Mouse (Mus musculus): Measurements from ENCODE around the gene Cnn2. TPM values are rescaled to one million over a fixed set of nuclear protein-coding genes. Genes with fewer than 3 reads are reported as not detected.

Cnn2 gene
- polyA plus RNA-seq, 1 experiment from 2014 or later: 115 TPM

DNA sequence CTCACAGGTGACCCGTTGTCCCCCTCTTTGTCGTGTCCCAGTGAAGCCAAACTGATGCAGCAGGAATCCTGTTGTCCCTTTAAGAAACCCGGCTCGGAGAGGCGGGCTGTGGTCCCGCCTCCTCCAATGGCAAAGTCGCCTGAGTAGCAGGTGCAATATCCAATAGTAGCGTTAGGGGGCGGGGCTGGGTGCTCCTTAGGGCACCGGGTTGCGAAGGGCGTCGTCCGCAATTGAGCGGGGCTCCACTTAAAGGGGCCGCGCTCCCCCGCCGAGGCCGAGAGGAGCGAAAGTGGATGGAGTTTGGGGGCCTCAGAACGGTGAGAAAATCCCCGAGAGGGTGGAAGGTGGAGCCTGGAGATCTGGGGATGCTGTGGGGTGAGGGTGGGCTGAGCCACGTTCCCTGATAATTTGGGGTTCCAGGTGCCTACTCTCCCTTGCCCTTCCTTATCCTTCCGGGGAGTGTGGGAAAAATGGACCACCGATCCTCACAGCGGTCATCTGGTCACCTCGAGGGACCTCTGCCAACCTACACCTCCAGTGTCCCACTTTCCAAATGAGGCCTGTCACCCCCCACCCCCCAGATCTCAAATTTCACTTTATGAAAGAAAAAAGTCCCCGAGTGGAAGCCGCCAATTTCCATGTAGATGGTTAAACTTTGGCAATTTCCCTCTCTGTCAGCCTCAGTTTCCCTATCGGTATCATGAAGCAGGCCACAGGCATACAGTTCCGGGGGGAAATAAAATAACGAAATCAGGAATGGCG lies 8.1 kb downstream of the Cnn2 start, which contains the start of gene Abca7:
Gene Abca7, plus strand, starts transcription at position 223 of the 762 bp plus-strand sequence.
- peak within 1 kb of the TSS; percentile 67 for H3K27ac ChIP-seq
- peaks cover 36% of the 10 kb centered on the region for H3K27me3 ChIP-seq
- H3K36me3 ChIP-seq (replicated peaks): no peaks in the 10 kb centered on the region
- peak; percentile 90 for ATAC-seq (ENCODE audit: low FRiP score)
- under 1% methylated on average over 34 of the region's 34 CpGs for WGBS
- H3K4me1 ChIP-seq: peaks cover 21% of the 10 kb centered on the region
- H3K4me2 ChIP-seq: peak within 1 kb of the TSS; percentile 76
- H3K9ac ChIP-seq: peak within 1 kb of the TSS; percentile 50
- peak within 1 kb of the TSS; percentile 47 for H3K4me3 ChIP-seq (replicated peaks)
- H3K9me3 ChIP-seq: peaks cover 3% of the 10 kb centered on the region; the same call in 1 of the 2 replicates

DNA sequence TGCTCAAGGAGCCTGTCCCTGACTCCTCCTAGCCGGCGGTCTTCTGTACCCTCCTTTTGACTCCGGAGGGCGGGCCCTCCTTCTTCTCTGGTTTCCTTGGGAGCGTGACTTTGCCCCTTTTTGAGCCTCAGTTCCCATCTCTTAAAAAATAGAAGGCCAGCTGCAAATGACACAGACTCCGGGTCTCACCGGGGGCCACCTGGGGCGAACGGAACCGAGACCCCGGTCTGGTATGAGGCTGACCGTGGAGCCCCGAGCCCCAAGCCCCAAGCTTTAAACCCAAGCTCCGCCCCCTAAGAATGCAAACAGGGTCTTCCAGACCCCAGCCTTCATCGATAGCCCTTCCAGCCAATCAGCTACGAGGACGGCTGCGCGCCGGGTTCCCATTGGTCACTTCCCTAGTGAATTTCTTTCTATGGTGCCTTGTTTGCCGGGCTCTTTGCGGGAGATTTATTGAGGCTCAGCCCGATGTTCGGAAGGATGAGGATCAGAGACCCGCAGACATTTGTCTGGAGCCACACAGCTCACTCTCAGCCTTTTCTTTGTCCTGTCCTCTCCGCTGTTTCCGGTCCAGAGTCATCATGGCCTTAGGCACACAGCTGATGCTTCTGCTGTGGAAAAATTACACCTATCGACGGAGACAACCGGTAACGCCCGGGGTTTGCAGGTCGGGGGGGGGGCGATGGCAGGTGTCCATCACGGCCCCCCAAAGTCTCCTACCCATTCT lies 8.8 kb downstream of the Cnn2 start:
- ATAC-seq (ENCODE audit: low FRiP score): peak; percentile 82
- Histone ChIP-seq H3K36me3 (replicated peaks) (no peaks in the 10 kb centered on the region), H3K27me3 (peaks cover 43% of the 10 kb centered on the region), H3K4me1 (peaks cover 21% of the 10 kb centered on the region), H3K9ac (peak overlapping the region; percentile 50), H3K4me2 (peak overlapping the region; percentile 76), H3K9me3 (no peaks in the 10 kb centered on the region), H3K27ac (peak overlapping the region; percentile 60), H3K4me3 (replicated peaks) (peak overlapping the region; percentile 47)
- WGBS: 0% methylated on average over 35 of the region's 35 CpGs

DNA sequence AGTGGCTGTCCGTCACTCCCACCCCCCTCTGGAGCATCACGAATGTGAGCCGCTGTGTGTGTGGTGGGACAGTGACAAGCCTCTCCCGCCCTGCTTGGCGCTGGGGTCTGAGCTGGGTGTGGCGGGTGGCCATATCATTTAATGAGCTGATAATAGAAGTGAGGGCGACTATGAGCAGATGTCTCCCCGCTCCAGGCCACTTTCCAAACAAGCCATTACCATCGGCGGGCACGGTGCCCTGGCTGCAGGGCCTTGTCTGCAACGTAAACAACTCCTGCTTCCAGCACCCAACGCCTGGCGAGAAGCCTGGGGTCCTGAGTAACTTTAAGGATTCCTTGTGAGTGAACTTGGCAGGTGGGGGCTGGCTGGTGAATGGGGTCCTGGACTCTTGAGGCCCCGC lies 9.4 kb downstream of the Cnn2 start:
- H3K9ac ChIP-seq: peak overlapping the region; percentile 50
- H3K4me1 ChIP-seq: peaks cover 21% of the 10 kb centered on the region
- H3K4me3 ChIP-seq (replicated peaks): peak overlapping the region; percentile 47
- H3K36me3 ChIP-seq (replicated peaks): no peaks in the 10 kb centered on the region
- no peaks in the 10 kb centered on the region for H3K9me3 ChIP-seq
- 6% methylated on average over 15 of the region's 15 CpGs for WGBS
- 0 out of 2 replicates have a peak, but pooled peaks have one; percentile 28 for ATAC-seq (ENCODE audit: low FRiP score)
- H3K27me3 ChIP-seq: peaks cover 50% of the 10 kb centered on the region
- H3K27ac ChIP-seq: no peak overlapping the region
- H3K4me2 ChIP-seq: peak overlapping the region; percentile 76

DNA sequence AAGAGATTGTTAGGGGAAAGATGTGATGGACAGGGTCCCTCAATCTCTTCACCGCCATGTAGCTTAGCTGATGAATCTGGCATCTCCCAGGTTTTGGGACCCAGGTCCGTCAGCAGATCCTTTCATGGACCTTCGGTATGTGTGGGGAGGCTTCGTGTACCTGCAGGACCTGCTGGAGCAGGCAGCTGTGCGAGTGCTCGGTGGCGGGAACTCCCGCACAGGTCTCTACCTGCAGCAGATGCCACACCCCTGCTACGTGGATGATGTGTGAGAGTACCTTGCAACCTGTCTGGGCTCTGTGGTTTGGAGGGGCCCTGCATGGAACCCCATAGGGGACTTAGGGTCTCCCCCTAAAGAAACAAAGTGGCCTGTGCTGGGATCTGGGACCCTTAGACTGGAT lies 13.6 kb downstream of the Cnn2 start:
- H3K9me3 ChIP-seq: no peaks in the 10 kb centered on the region
- H3K4me2 ChIP-seq: no peak overlapping the region
- H3K4me3 ChIP-seq (replicated peaks): no peak overlapping the region
- no peak overlapping the region for H3K9ac ChIP-seq
- H3K4me1 ChIP-seq: peaks cover 22% of the 10 kb centered on the region
- ATAC-seq (ENCODE audit: low FRiP score): no peak
- 72% methylated on average over 9 of the region's 9 CpGs for WGBS
- H3K27me3 ChIP-seq: peaks cover 76% of the 10 kb centered on the region
- no peak overlapping the region for H3K27ac ChIP-seq
- no peaks in the 10 kb centered on the region for H3K36me3 ChIP-seq (replicated peaks)

DNA sequence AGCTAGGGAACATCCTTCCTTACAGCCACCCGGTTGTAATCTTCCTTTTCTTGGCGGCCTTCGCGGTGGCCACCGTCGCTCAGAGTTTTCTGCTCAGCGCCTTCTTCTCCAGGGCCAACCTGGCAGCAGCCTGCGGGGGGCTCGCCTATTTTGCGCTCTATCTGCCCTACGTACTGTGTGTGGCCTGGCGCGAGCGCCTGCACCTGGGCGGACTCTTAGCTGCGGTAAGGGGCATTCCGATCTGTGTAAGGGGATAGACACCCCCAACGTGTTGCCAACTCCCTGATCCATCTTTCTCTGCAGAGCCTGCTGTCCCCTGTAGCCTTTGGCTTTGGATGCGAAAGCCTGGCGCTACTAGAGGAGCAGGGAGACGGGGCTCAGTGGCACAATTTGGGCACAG lies 14.4 kb downstream of the Cnn2 start:
- H3K27me3 ChIP-seq: peaks cover 80% of the 10 kb centered on the region
- whole genome bisulfite sequencing: 18% methylated on average over 21 of the region's 21 CpGs

DNA sequence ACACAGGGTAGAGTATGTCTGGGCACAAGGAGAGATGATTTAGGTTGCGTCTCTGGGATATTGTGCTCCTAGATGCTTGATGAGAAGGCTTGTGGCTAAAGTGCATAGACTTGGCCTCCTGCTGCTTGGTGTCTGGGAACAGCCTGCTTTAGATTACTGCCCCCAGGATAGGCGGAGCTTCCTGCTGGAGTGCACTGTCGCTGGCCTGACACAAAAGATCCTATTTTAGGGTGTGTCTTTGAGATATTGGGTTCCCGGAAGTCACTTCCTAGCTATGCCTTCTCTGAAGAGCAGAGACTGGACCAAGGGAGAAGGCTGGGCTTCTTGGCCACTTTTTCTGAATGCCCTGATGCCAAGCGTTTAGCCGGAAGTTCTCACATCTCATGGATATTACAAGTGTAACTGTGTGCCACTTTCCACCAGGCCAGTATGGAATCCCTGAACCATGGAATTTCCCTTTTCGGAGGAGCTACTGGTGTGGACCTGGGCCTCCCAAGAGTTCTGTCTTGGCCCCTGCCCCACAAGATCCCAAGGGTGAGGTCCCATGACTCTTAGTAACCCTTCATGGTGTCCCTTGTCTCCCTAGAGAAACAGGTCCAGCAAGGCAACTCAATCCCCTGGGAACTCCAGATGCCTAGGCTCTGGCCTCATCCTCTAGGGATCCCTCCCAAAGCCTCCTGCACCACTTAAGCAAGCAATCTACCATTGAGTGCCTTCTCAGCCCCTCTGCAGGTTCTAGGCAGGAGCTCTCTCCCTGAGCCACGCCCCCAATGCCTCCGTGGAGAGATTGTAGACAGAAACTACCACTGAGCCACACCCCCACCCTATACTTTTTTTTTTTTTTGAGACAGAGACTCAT lies 15.2 kb downstream of the Cnn2 start:
- no peaks in the 10 kb centered on the region; the same call in 1 of the 2 replicates for H3K36me3 ChIP-seq (replicated peaks)
- WGBS: 65% methylated on average over 9 of the region's 9 CpGs
- H3K27ac ChIP-seq: no peak overlapping the region
- no peak overlapping the region for H3K4me2 ChIP-seq
- no peak for ATAC-seq (ENCODE audit: low FRiP score)
- peaks cover 72% of the 10 kb centered on the region for H3K27me3 ChIP-seq
- no peak overlapping the region for H3K9ac ChIP-seq
- peaks cover 6% of the 10 kb centered on the region; the same call in 1 of the 2 replicates for H3K4me1 ChIP-seq
- no peak overlapping the region for H3K4me3 ChIP-seq (replicated peaks)
- H3K9me3 ChIP-seq: no peaks in the 10 kb centered on the region

More for the DNA sequence above, 14.4 kb downstream of the Cnn2 start:
- no peak overlapping the region for H3K4me3 ChIP-seq (replicated peaks)
- no peak overlapping the region for H3K9ac ChIP-seq
- H3K9me3 ChIP-seq: no peaks in the 10 kb centered on the region
- H3K4me1 ChIP-seq: peaks cover 13% of the 10 kb centered on the region
- no peak overlapping the region for H3K4me2 ChIP-seq
- H3K36me3 ChIP-seq (replicated peaks): no peaks in the 10 kb centered on the region
- no peak for ATAC-seq (ENCODE audit: low FRiP score)
- H3K27ac ChIP-seq: no peak overlapping the region

DNA sequence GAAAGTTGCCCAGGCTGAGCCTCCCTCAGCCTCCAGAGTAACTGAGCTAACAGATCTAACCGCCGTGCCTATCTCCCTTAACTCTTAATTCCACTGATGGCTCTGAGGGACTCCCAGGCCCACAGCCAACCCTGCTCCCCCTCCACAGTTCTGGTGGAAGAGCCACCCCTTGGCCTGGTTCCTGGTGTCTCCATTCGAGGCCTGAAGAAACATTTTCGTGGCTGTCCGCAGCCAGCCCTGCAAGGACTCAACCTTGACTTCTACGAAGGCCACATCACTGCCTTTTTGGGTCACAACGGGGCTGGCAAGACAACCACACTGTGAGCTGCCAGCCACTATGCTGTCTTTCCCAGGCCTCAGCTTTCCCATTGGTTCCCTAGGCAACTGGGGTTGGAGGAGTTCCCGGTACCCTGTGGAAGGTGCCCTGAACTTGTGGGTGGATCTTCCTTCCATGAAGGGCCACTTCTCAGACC lies 15.9 kb downstream of the Cnn2 start:
- no peak overlapping the region for H3K27ac ChIP-seq
- no peak overlapping the region for H3K9ac ChIP-seq
- no peaks in the 10 kb centered on the region for H3K9me3 ChIP-seq
- H3K36me3 ChIP-seq (replicated peaks): peaks cover 2% of the 10 kb centered on the region; the same call in 1 of the 2 replicates
- H3K4me1 ChIP-seq: peaks cover 6% of the 10 kb centered on the region; the same call in 1 of the 2 replicates
- H3K4me3 ChIP-seq (replicated peaks): no peak overlapping the region
- ATAC-seq (ENCODE audit: low FRiP score): no peak
- H3K27me3 ChIP-seq: peaks cover 65% of the 10 kb centered on the region
- H3K4me2 ChIP-seq: no peak overlapping the region
- WGBS: 88% methylated on average over 8 of the region's 8 CpGs

DNA sequence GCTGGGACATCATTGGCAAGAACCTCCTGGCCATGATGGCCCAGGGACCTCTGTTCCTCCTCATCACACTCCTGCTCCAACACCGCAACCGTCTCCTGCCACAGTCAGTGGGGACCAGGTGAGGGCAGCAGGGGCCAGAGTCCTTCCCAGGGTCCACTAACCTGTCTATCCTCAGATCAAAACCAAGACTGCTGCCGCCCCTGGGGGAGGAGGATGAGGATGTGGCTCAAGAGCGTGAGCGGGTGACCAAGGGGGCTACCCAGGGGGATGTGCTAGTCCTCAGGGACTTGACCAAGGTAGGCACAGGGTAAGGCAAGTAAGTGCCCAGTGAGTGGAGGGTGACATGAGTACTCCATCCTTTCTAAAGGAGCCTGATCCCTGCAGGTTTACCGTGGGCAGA lies 23.4 kb downstream of the Cnn2 start:
- H3K4me2 ChIP-seq: no peak overlapping the region
- H3K9ac ChIP-seq: no peak overlapping the region
- H3K27ac ChIP-seq: no peak overlapping the region
- peaks cover 16% of the 10 kb centered on the region for H3K36me3 ChIP-seq (replicated peaks)
- H3K4me1 ChIP-seq: no peaks in the 10 kb centered on the region
- peaks cover 64% of the 10 kb centered on the region for H3K27me3 ChIP-seq
- H3K4me3 ChIP-seq (replicated peaks): no peak overlapping the region
- ATAC-seq (ENCODE audit: low FRiP score): no peak
- WGBS: 87% methylated on average over 6 of the region's 6 CpGs
- peaks cover 18% of the 10 kb centered on the region for H3K9me3 ChIP-seq

DNA sequence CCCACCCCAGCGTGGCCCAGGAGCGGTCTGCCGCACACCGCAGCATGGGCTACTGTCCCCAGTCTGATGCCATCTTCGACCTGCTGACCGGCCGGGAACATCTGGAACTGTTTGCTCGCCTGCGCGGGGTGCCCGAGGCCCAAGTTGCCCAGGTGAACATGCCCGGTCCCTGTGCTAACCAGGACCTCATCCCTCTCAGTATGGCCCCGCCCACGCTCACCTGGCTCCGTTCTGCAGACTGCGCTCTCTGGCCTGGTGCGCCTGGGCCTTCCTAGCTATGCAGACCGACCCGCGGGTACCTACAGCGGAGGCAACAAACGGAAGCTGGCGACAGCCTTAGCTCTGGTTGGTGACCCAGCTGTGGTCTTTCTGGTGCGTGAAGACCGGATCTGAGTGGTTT lies 25.2 kb downstream of the Cnn2 start:
- Histone ChIP-seq H3K4me3 (replicated peaks) (no peak overlapping the region), H3K27me3 (peaks cover 72% of the 10 kb centered on the region), H3K36me3 (replicated peaks) (peaks cover 16% of the 10 kb centered on the region), H3K9ac (no peak overlapping the region), H3K4me2 (no peak overlapping the region), H3K27ac (no peak overlapping the region), H3K9me3 (peaks cover 18% of the 10 kb centered on the region), H3K4me1 (no peaks in the 10 kb centered on the region)
- ATAC-seq (ENCODE audit: low FRiP score): no peak
- WGBS: 29% methylated on average over 25 of the region's 25 CpGs

DNA sequence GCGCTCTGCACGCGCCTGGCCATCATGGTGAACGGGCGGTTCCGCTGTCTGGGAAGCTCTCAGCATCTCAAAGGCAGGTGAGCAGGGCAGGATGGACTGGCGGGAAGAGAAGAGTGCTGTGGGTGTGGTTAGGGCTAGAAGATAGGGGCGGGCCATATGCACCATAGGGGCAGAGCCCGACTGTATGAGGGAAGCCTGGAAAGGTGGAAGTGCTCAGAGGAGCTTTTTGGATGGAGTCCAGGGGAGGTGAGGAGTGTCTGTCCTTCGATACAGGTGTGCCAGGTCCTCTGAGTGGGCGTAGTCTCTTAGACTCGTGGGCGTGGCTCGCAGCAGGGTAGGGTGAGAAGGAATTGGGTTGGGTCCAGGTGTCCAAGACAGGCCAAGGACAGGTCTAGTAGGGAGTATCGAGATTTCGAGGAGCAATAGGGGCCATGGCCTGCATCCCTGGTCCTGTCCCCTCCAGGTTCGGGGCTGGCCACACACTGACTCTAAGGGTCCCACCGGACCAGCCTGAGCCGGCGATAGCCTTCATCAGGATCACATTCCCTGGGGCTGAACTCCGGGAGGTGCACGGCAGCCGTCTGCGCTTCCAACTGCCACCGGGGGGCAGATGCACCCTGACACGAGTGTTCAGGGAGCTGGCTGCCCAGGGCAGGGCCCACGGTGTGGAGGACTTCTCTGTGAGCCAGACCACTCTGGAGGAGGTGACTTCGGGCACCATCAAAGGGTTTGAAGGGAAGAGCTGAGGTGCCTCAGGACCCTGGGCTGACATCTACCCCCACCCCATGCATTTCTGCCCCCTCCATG lies 26.3 kb downstream of the Cnn2 start:
- Histone ChIP-seq H3K9ac (no peak overlapping the region), H3K27ac (no peak overlapping the region), H3K4me1 (peaks cover 10% of the 10 kb centered on the region; the same call in 1 of the 2 replicates), H3K9me3 (peaks cover 17% of the 10 kb centered on the region), H3K36me3 (replicated peaks) (peaks cover 13% of the 10 kb centered on the region), H3K4me3 (replicated peaks) (no peak overlapping the region), H3K4me2 (no peak overlapping the region), H3K27me3 (peaks cover 82% of the 10 kb centered on the region)
- 17% methylated on average over 28 of the region's 28 CpGs for WGBS
- no peak for ATAC-seq (ENCODE audit: low FRiP score)

DNA sequence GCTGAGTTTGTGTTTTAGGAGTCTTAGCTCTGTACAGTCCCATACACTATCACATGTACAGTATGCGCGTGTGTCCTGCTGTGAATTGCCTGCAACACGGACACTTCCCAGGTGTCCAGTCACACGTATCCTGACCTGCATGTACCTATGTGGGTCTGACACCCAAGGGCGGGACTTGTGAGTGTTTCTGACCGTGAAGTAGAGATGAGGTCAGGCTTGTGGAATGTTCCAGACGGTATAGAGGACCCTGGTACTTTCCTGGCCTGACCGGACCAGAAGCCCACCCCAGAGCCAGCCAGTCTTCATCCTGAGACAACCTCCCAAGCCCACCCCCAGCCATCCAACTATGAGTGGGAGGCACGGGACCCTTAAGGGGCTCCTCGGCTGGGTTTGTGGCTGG lies 27.2 kb downstream of the Cnn2 start:
- ATAC-seq (ENCODE audit: low FRiP score): no peak
- WGBS: 86% methylated on average over 10 of the region's 10 CpGs
- H3K36me3 ChIP-seq (replicated peaks): peaks cover 6% of the 10 kb centered on the region
- no peak overlapping the region for H3K4me3 ChIP-seq (replicated peaks)
- no peak overlapping the region for H3K9ac ChIP-seq
- peaks cover 87% of the 10 kb centered on the region for H3K27me3 ChIP-seq
- H3K9me3 ChIP-seq: peaks cover 8% of the 10 kb centered on the region
- no peak overlapping the region for H3K27ac ChIP-seq
- no peak overlapping the region for H3K4me2 ChIP-seq
- H3K4me1 ChIP-seq: peaks cover 16% of the 10 kb centered on the region; the same call in 1 of the 2 replicates
